Mouse (Mus musculus): ENCODE data around the gene Tbkbp1.

Tbkbp1 gene

GRCm38 (mm10) chr11:97175499-97175898, 24.2 kb upstream of the Tbkbp1 start:
- in situ Hi-C loops (cut with MboI; ENCODE audit: unreplicated experiment in 2 of 2) = no loop called here

- in situ Hi-C loops (cut with MboI; ENCODE audit: unreplicated experiment in 2 of 2) = no loop called here
Measured at GRCm38 (mm10) chr11:97160341-97160740, 9.0 kb upstream of the Tbkbp1 start.

GRCm38 (mm10) chr11:97156999-97157398, 5.7 kb upstream of the Tbkbp1 start:
- in situ Hi-C loops (cut with MboI; ENCODE audit: unreplicated experiment in 2 of 2) = no loop called here

- in situ Hi-C loops (cut with MboI; ENCODE audit: unreplicated experiment in 2 of 2) = no loop called here
Measured at GRCm38 (mm10) chr11:97152662-97153287, 1.5 kb upstream of the Tbkbp1 start.

DNA sequence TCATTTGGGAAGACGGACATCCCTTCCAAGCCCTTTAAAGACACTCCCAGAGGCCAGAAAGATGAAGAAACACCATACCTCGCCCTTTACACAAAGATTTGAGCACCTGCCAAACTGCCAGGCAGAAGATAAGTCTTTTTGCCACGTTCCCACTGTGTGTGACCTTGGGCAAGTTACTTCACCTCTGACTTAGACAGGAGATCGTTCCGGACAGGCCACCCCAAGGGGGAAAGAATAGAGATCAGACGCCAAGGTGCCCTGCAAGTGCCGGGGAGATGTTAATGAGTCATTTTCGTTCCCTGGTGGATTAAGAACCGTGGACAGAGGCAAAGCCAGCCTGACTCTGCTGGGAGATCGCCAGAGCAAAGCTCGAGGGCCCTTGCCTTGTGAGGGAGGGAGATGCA, 730 bp upstream of the Tbkbp1 start:
- in situ Hi-C loops (cut with MboI; ENCODE audit: unreplicated experiment in 2 of 2) = no loop called here

GRCm38 (mm10) chr11:97150411-97151330, 624 bp downstream of the Tbkbp1 start:
- in situ Hi-C loops (cut with MboI; ENCODE audit: unreplicated experiment in 2 of 2) = no loop called here

GRCm38 (mm10) chr11:97149995-97150410, 1.3 kb downstream of the Tbkbp1 start:
- in situ Hi-C loops (cut with MboI; ENCODE audit: unreplicated experiment in 2 of 2) = loop anchor here (5.0 kb wide), 1 partner anchor 48 kb away; no protein-coding TSS in a partner anchor

GRCm38 (mm10) chr11:97149026-97149425, 2.3 kb downstream of the Tbkbp1 start:
- in situ Hi-C loops (cut with MboI; ENCODE audit: unreplicated experiment in 2 of 2) = loop anchor here (5.0 kb wide), 1 partner anchor 47 kb away; no protein-coding TSS in a partner anchor

DNA sequence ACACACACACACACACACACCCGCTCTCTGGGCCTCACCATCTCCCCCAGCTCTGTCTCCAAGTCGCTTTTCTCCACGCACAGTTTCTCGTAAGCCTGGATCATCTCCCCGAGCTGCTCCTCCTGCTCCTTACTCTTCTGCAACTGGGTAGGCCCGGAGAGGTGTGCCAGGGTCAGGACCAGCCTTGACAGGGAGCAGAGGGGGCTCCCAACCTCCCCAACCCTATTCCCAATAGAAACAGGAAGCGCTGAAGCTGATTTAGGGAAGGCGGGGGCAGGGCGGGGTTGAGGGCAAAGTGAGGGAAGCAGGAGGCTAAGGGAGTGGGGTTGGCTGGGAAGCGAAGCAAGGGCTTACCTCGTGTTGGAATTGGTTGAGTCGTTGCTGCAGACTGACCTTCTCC, 2.7 kb downstream of the Tbkbp1 start:
- in situ Hi-C loops (cut with MboI; ENCODE audit: unreplicated experiment in 2 of 2) = loop anchor here (5.0 kb wide), 1 partner anchor 46 kb away; no protein-coding TSS in a partner anchor

- in situ Hi-C loops (cut with MboI; ENCODE audit: unreplicated experiment in 2 of 2) = loop anchor here (5.0 kb wide), 1 partner anchor 45 kb away; no protein-coding TSS in a partner anchor
Measured at GRCm38 (mm10) chr11:97147333-97147732, 4.0 kb downstream of the Tbkbp1 start.

DNA sequence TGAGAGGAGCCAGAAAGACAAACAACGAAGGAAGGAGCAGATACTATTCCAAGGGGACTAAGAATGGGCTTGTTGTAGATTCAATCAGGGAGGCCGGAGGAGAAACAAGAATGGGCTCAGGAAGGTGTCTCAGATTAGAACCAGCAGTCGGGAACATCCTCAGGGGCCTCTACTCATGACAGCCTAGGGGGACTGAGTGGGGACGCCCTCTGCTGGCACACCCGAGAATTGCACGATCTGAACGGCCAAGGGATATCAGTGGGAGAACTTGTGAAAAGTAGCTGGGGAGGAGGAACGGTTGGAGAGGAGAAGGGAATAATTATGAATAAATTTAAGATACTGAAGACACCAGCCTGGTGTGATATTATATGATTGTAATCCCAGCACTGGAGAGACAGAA, 4.6 kb downstream of the Tbkbp1 start:
- in situ Hi-C loops (cut with MboI; ENCODE audit: unreplicated experiment in 2 of 2) = loop anchor here (5.0 kb wide), 1 partner anchor 44 kb away; no protein-coding TSS in a partner anchor

DNA sequence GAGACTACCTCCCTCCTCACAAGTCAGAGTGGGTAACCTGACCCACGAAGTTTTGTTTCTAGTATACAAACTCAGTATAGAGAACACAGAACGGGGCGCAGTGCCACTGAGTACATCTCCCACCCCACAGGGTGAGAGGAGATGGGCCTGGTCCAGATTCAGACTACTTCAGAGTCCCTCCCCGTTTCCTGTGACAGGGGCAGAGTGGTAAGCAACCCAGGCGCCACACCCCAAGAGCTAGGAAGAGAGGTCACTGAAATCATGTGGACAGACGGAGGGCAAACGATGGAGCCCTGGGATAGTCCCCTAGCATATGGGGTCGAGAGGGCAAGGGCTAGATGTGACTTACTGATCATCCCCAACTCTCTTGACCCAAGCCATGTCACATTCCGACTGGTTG, 5.3 kb downstream of the Tbkbp1 start:
- in situ Hi-C loops (cut with MboI; ENCODE audit: unreplicated experiment in 2 of 2) = loop anchor here (5.0 kb wide), 1 partner anchor 44 kb away; no protein-coding TSS in a partner anchor

DNA sequence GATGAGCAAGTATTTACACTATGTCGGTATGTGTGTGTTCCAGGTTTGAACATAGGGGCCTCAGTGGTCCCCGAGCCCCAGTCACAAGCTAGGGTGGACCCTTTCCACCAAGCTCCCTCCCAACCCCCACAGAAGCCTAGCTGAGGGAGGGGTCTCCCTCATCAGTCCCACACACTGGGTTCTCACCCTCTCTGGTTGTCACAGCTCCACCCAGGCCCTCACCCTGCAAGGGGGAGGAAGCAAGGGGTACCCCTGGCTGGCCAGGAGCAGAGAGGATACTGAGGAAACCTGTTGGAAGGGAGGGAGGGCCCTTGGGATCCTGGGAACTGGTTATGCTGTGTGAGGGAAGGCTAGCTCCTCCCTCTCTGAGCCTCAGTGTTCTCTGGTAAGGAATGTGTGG, 6.0 kb downstream of the Tbkbp1 start:
- in situ Hi-C loops (cut with MboI; ENCODE audit: unreplicated experiment in 2 of 2) = loop anchor here (5.0 kb wide), 1 partner anchor 43 kb away; no protein-coding TSS in a partner anchor

- in situ Hi-C loops (cut with MboI; ENCODE audit: unreplicated experiment in 2 of 2) = no loop called here
Measured at GRCm38 (mm10) chr11:97143196-97143900, 7.9 kb downstream of the Tbkbp1 start.

GRCm38 (mm10) chr11:97142159-97142608, 9.1 kb downstream of the Tbkbp1 start:
- in situ Hi-C loops (cut with MboI; ENCODE audit: unreplicated experiment in 2 of 2) = no loop called here

DNA sequence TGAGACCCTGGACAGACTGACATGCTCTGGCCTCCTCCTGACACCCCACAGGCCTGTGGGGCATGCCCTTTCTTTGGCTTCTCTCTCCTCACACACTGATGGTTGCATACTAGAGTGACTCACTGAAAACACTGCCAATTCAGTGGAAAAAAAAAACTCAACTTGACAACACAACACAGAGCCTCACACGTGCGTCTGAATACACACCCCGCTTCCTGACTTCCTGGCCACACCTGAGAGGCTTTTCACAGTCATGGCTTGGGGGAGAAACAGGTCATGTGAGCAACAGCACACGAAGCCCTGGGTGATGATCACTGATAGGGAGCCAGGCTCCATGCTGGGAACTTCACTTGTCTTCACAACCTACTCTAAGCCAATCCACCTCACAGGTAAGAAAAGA, 10.5 kb downstream of the Tbkbp1 start:
- in situ Hi-C loops (cut with MboI; ENCODE audit: unreplicated experiment in 2 of 2) = no loop called here

GRCm38 (mm10) chr11:97139256-97139655, 12.0 kb downstream of the Tbkbp1 start:
- in situ Hi-C loops (cut with MboI; ENCODE audit: unreplicated experiment in 2 of 2) = no loop called here

GRCm38 (mm10) chr11:97138554-97139226, 12.6 kb downstream of the Tbkbp1 start:
- in situ Hi-C loops (cut with MboI; ENCODE audit: unreplicated experiment in 2 of 2) = no loop called here

DNA sequence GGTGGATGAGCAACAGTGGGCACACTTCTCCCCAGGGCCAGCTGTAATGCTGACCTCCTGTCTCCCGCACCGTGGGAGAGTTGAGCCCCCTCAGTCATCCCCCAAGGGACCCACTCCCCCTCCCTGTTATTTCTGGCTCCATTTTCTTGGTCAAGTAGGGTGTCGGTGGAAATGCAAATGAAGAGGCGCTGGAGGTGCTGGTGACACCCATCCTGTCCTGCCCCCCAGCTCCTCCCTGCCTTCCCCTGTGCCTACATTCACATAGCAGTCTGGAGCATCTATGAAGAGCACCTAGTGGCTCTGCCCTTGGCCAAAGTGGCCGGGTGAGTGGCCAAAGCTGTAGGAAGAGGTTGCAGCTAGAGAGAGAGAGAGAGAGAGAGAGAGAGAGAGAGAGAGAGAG, 18.0 kb downstream of the Tbkbp1 start:
- in situ Hi-C loops (cut with MboI; ENCODE audit: unreplicated experiment in 2 of 2) = no loop called here

- in situ Hi-C loops (cut with MboI; ENCODE audit: unreplicated experiment in 2 of 2) = no loop called here
Measured at GRCm38 (mm10) chr11:97132185-97132584, 19.1 kb downstream of the Tbkbp1 start.
